Mouse (Mus musculus): ENCODE measurements around the gene Large2.

The Large2 gene

GRCm38 (mm10) chr2:92390206-92390930, 15.7 kb upstream of the Large2 start:
- in situ Hi-C loops (cut with MseI, MboI): no loop called here

- in situ Hi-C loops (cut with MseI, MboI): no loop called here
Measured at GRCm38 (mm10) chr2:92389645-92390044, 15.0 kb upstream of the Large2 start.

- in situ Hi-C loops (cut with MseI, MboI): no loop called here
Measured at GRCm38 (mm10) chr2:92388891-92389641, 14.4 kb upstream of the Large2 start.

GRCm38 (mm10) chr2:92388081-92388517, 13.4 kb upstream of the Large2 start:
- in situ Hi-C loops (cut with MseI, MboI): no loop called here

GRCm38 (mm10) chr2:92387646-92388045, 13.0 kb upstream of the Large2 start:
- in situ Hi-C loops (cut with MseI, MboI): no loop called here

GRCm38 (mm10) chr2:92386821-92387570, 12.3 kb upstream of the Large2 start:
- in situ Hi-C loops (cut with MseI, MboI): no loop called here

- in situ Hi-C loops (cut with MseI, MboI): no loop called here
Measured at GRCm38 (mm10) chr2:92385113-92386051, 10.7 kb upstream of the Large2 start.

GRCm38 (mm10) chr2:92384101-92384500, 9.4 kb upstream of the Large2 start:
- in situ Hi-C loops (cut with MseI, MboI): no loop called here

GRCm38 (mm10) chr2:92382759-92383158, 8.1 kb upstream of the Large2 start:
- in situ Hi-C loops (cut with MseI, MboI): no loop called here

- in situ Hi-C loops (cut with MseI, MboI): no loop called here
Measured at GRCm38 (mm10) chr2:92381901-92382588, 7.4 kb upstream of the Large2 start, which contains the start of gene 1700029I15Rik. Gene 1700029I15Rik (plus strand): TSS chr2:92382538.

GRCm38 (mm10) chr2:92381161-92381560, 6.5 kb upstream of the Large2 start:
- in situ Hi-C loops (cut with MseI, MboI): no loop called here

- in situ Hi-C loops (cut with MseI, MboI): no loop called here
Measured at GRCm38 (mm10) chr2:92380495-92381050, 5.9 kb upstream of the Large2 start.

GRCm38 (mm10) chr2:92379783-92380494, 5.3 kb upstream of the Large2 start:
- in situ Hi-C loops (cut with MseI, MboI): no loop called here

GRCm38 (mm10) chr2:92377320-92377719, 2.7 kb upstream of the Large2 start:
- in situ Hi-C loops (cut with MseI, MboI): no loop called here

- in situ Hi-C loops (cut with MseI, MboI): no loop called here
Measured at GRCm38 (mm10) chr2:92376300-92376699, 1.6 kb upstream of the Large2 start.

- in situ Hi-C loops (cut with MseI, MboI): no loop called here
Measured at GRCm38 (mm10) chr2:92375788-92376187, 1.1 kb upstream of the Large2 start.

- in situ Hi-C loops (cut with MseI, MboI): no loop called here
Measured at GRCm38 (mm10) chr2:92375099-92375623, 492 bp upstream of the Large2 start.

- in situ Hi-C loops (cut with MseI, MboI): no loop called here
Measured at GRCm38 (mm10) chr2:92373437-92373813, 1.2 kb downstream of the Large2 start.

GRCm38 (mm10) chr2:92372767-92373436, 1.8 kb downstream of the Large2 start:
- in situ Hi-C loops (cut with MseI, MboI): no loop called here

Data from mouse trophoblast stem cell (cell line).